Mouse (Mus musculus) stomach, postnatal 0 days (tissue): Measurements from ENCODE around the gene Clcn1. TPM values are rescaled to one million over a fixed set of nuclear protein-coding genes. Genes with fewer than 3 reads are reported as not detected.

Experiments used
- ATAC-seq: fragments of 200-750 bp; cut with Nextera tagmentation; 2 replicates; pipeline ENCODE4 v1.8.0; 2017; ENCODE audit not compliant: low FRiP score, low TSS enrichment
- DNase-seq: peaks from one replicate; pipeline ENCODE4 v3.0.0-alpha.2; 2016; ENCODE audit warnings: low spot score
- H3K27ac ChIP-seq: fragments of 300-500 bp; sonication (generic); replicated peaks from 2 replicates; pipeline ENCODE4 v1.5.1; 2014; ENCODE audit warnings: mild to moderate bottlenecking, control low read depth
- H3K27me3 ChIP-seq: fragments of 300-500 bp; sonication (generic); 2 replicates; pipeline ENCODE4 v1.6.1; 2014; ENCODE audit warnings: low read length; ENCODE audit not compliant: control insufficient read depth, insufficient read depth
- H3K36me3 ChIP-seq: fragments of 300-500 bp; sonication (generic); 2 replicates; pipeline ENCODE4 v1.6.1; 2014; ENCODE audit warnings: low read length, mixed read lengths; ENCODE audit not compliant: control insufficient read depth, insufficient read depth
- H3K4me1 ChIP-seq: fragments of 300-500 bp; sonication (generic); replicated peaks from 2 replicates; pipeline ENCODE4 v1.6.1; 2014; ENCODE audit warnings: antibody characterized with exemption; ENCODE audit not compliant: control insufficient read depth, insufficient read depth
- H3K4me2 ChIP-seq: fragments of 300-500 bp; sonication (generic); replicated peaks from 2 replicates; pipeline ENCODE4 v1.6.1; 2014; ENCODE audit warnings: low read depth, mild to moderate bottlenecking, control low read depth, moderate library complexity
- H3K4me3 ChIP-seq: fragments of 300-500 bp; sonication (generic); 2 replicates; pipeline ENCODE4 v1.5.1; 2014; ENCODE audit warnings: low read depth, low read length, control low read depth
- H3K9ac ChIP-seq: fragments of 300-500 bp; sonication (generic); 2 replicates; pipeline ENCODE4 v1.6.1; 2014; ENCODE audit warnings: mild to moderate bottlenecking, low read length, control low read depth, mixed read lengths
- H3K9me3 ChIP-seq: fragments of 300-500 bp; sonication (generic); 2 replicates; pipeline ENCODE4 v1.6.1; 2016; ENCODE audit warnings: low read length; ENCODE audit not compliant: control insufficient read depth
- CTCF ChIP-seq: IDR thresholded peaks from 2 replicates; pipeline ENCODE4 v1.5.1; 2016; ENCODE audit warnings: antibody characterized with exemption, low read depth, mild to moderate bottlenecking, moderate library complexity
- EP300 ChIP-seq: optimal IDR thresholded peaks from 2 replicates; pipeline ENCODE3; 2016; ENCODE audit warnings: antibody characterized with exemption
- WGBS: fragments of 180-500 bp; shearing (Covaris S2); extraction: QIAGEN DNeasy Blood & Tissue Kit; methylation state at CpG from one replicate; pipeline ENCODE4 v1.1.7; 2014; 5-methylcytosine and 5-hydroxymethylcytosine counted together
- polyA plus RNA-seq: library from polyadenylated mRNA; unstranded; fragments of >200 nt; fragmentation: Nextera tagmentation; extraction: Ambion mirVana; gene quantifications from 2 replicates; pipeline ENCODE4 v1.2.1, GENCODE M21; 2015

The Clcn1 gene
- polyA plus RNA-seq, result 0.06 and 0.12 TPM in 2 replicates

DNA sequence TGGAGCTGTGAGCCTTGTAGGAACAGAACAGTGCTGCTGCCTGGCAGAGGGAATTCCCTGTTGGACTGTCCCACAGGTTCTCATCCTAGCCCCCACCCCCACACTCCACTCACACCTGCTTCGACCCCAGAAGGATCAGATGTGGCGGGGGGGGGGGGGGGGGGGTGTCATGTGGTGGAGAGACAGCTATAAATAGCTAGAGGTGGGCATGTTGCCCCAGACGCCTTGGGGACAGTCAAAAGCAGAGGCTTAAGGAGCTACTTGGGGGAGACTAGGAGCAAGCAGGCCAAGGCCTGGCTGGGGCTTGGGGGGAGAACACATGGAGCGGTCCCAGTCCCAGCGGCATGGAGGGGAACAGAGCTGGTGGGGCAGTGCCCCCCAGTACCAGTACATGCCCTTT is at the start of gene Clcn1:
Clcn1 (plus strand) TSS at position 238 of the 400 bp plus-strand sequence.
- Histone ChIP-seq H3K9ac (no peak within 1 kb of the TSS), H3K4me2 (no peak within 1 kb of the TSS), H3K4me3 (no peak within 1 kb of the TSS), H3K27me3 (no peaks in the 10 kb centered on the region), H3K36me3 (peaks cover 7% of the 10 kb centered on the region; the same call in 1 of the 2 replicates), H3K4me1 (no peaks in the 10 kb centered on the region), H3K27ac (no peak within 1 kb of the TSS), H3K9me3 (no peaks in the 10 kb centered on the region)
- no peak for TF ChIP-seq EP300
- TF ChIP-seq CTCF, result no peak
- no peak for DNase-seq
- ATAC-seq, result no peak
- WGBS, result 72% methylated on average over 3 of the region's 5 CpGs

GRCm38 (mm10) chr6:42237276-42237805 is 49.1 kb upstream of the Clcn1 start:
- H3K4me2 ChIP-seq, result no peak overlapping the region
- ATAC-seq (no peak), DNase-seq (no peak)
- H3K27ac ChIP-seq, result no peak overlapping the region
- H3K9me3 ChIP-seq, result no peaks in the 10 kb centered on the region
- no peak overlapping the region for H3K4me3 ChIP-seq
- TF ChIP-seq EP300, result no peak
- TF ChIP-seq CTCF, result no peak
- H3K27me3 ChIP-seq, result no peaks in the 10 kb centered on the region
- H3K4me1 ChIP-seq, result no peaks in the 10 kb centered on the region
- H3K9ac ChIP-seq, result no peak overlapping the region
- 33% methylated on average over 6 of the region's 6 CpGs for WGBS
- H3K36me3 ChIP-seq, result no peaks in the 10 kb centered on the region

DNA sequence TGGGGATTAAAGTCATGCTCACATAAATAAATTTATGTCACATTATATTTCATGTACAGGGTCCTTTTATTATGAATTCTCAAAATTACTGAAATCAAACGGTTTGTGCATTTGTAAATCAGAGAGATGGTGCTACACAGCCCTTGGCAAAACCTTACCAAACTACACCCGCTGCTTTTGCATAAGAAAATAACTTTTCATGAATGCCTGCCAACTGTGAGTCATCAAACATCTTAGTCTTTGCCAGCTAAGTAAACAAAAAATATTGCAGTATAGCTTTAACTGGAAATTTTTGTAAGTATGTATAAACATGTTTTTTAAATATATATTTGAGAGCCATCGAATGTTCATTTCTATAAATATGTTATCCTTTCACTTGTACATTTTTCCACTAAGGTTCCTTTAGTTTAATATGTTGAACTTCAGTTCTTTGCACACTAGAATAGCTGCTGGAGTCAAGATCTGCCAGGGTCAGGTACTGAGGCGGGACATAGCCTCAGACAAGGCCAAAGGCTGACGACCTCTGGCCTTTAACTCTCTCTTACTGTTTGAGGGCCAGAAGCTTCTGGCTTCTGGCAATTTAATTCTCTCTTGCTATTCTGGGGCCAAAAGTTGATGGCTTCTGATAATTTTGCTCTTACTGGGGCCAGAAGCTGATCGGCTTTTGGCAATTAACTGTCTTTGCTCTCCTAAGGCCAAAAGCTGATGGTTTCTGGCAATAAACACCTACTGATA is 45.0 kb upstream of the Clcn1 start:
- no peak overlapping the region for H3K9ac ChIP-seq
- H3K4me3 ChIP-seq, result no peak overlapping the region
- H3K4me1 ChIP-seq, result peaks cover 6% of the 10 kb centered on the region
- H3K27ac ChIP-seq, result no peak overlapping the region
- WGBS, result 49% methylated on average over 6 of the region's 6 CpGs
- no peaks in the 10 kb centered on the region for H3K9me3 ChIP-seq
- no peak for ATAC-seq
- DNase-seq, result no peak
- H3K4me2 ChIP-seq, result no peak overlapping the region
- no peaks in the 10 kb centered on the region for H3K36me3 ChIP-seq
- no peaks in the 10 kb centered on the region for H3K27me3 ChIP-seq
- TF ChIP-seq EP300 (no peak), CTCF (no peak)

- DNase-seq, result peak; percentile 93
- TF ChIP-seq CTCF (no peak), EP300 (no peak)
- H3K4me3 ChIP-seq, result peak within 1 kb of the TSS; percentile 45
- peak within 1 kb of the TSS; percentile 63 for H3K9ac ChIP-seq
- no peak within 1 kb of the TSS for H3K27ac ChIP-seq
- no peaks in the 10 kb centered on the region for H3K27me3 ChIP-seq
- peak within 1 kb of the TSS; percentile 83 for H3K4me2 ChIP-seq
- H3K9me3 ChIP-seq, result no peaks in the 10 kb centered on the region
- peak; percentile 100 for ATAC-seq
- peaks cover 6% of the 10 kb centered on the region for H3K4me1 ChIP-seq
- 3% methylated on average over 28 of the region's 28 CpGs for WGBS
- H3K36me3 ChIP-seq, result no peaks in the 10 kb centered on the region
Measured at GRCm38 (mm10) chr6:42245711-42246353, 40.7 kb upstream of the Clcn1 start, which contains the start of gene Gstk1. Gene Gstk1, plus strand, starts transcription at chr6:42245935.

DNA sequence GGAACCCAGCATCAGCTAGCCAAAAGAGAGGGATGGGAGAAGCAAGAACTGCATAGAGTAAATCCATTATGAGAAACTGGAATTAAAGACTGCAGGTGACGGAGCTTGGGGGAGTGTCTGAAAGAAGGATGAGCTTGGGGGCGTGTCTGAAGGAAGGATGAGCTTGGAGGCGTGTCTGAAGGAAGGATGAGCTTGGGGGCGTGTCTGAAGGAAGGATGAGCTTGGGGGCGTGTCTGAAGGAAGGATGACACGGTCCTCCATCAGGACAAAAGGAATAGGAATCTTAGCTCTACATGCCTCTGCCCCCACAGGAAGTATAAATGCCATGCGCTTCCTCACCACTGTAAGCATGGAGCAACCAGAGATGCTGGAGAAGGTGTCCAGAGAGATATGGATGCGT is 39.3 kb upstream of the Clcn1 start:
- ATAC-seq, result no peak
- H3K9me3 ChIP-seq, result no peaks in the 10 kb centered on the region

More for the DNA sequence above, 39.3 kb upstream of the Clcn1 start:
- Histone ChIP-seq H3K4me3 (no peak overlapping the region), H3K27ac (no peak overlapping the region), H3K4me1 (peaks cover 6% of the 10 kb centered on the region), H3K4me2 (no peak overlapping the region), H3K36me3 (no peaks in the 10 kb centered on the region), H3K27me3 (no peaks in the 10 kb centered on the region), H3K9ac (no peak overlapping the region)
- 26% methylated on average over 8 of the region's 8 CpGs for WGBS
- no peak for DNase-seq
- TF ChIP-seq EP300 (no peak), CTCF (no peak)
